Mouse (Mus musculus) frontal cortex, postnatal 14 days (tissue): ENCODE data around the gene Gm2001.
"Not testable (repeated sequence)": the region's sequence is repeated elsewhere in the genome, so short reads cannot be mapped to it uniquely, and the experiment has no call there.

Experiments
- DNase-seq, 2 experiments: peaks; one replicate each; pipeline ENCODE4 v3.0.0; 2022; ENCODE audit warnings: low spot score in 2 of 2

Gene Gm2001

DNA sequence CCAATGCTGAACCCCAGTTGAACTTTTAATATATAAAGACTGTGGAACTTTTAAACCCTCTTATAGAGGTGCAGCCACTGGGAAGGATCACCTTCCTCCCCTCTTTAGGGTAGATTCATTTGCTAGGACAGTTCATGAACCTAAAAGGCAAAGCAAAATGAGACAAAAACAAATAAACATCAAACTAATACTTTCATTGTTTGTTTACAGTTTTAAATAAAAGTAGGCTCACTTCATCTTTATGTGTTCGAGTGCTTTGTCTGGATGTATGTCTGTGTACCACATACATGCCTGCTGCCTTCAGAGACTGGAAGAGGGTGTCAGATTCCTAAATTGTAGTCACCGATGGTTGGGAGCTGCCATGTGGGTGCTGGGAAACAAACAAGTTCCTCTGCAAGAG is at the start of gene Gm2001:
Gm2001 (minus strand) TSS at position 101 of the 400 bp plus-strand sequence.
- not testable (repeated sequence) for DNase-seq

DNA sequence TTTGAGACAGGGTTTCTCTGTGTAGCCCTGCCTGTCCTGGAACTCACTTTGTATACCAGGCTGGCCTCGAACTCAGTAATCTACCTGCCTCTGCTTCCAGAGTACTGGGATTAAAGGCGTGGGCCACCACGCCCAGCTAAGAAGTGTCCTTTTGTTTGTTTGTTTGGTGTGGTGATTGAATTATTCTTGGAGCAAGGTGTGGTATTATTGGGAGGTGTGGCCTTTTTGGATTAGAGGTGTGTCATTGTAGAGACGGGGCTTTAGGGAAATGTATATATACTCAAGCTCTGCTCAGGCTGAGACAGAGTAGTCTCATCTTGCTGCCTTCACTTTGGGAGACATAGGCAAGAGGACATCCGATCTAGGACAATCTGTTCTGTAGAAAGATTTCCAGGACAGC is 31.6 kb upstream of the Gm2001 start, which contains the start of gene Gm2016:
Gm2016 (plus strand) TSS at position 301 of the 400 bp plus-strand sequence.
- not testable (repeated sequence) for DNase-seq

DNA sequence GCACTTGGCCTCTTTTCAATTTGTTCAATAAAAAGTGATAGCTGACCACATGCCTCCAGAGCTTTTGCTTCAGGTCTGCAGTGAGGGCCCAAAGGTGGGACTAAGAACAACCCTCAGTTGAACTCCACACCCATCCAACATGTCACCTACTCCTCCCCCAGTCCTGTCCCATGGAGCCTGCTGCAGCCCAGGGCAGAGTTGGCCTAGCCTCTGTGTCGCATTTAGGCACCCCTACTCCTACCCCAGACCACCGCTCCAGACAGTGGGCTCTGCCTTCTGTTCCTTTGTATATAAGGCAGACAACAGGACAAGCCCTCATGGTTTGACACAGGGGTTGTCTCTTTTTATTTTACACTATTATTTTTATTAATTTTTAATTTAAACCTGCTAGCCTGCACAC is 21.9 kb upstream of the Gm2001 start:
- not testable (repeated sequence) for DNase-seq

DNA sequence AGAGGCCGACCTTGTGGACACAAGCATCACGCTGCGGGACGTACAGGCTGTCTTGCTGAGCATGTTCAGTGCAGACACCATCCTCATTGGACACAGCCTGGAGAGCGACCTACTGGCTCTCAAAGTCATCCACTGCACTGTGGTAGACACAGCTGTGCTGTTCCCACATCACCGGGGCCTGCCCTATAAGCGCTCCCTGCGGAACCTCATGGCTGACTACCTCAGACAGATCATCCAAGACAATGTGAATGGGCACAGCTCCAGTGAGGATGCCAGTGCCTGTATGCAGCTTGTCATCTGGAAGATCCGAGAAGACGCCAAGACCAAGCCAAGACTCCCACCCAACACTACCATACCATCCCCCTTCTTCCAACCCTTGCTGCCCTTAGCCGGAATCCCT is 21.5 kb upstream of the Gm2001 start:
- not testable (repeated sequence) for DNase-seq

DNA sequence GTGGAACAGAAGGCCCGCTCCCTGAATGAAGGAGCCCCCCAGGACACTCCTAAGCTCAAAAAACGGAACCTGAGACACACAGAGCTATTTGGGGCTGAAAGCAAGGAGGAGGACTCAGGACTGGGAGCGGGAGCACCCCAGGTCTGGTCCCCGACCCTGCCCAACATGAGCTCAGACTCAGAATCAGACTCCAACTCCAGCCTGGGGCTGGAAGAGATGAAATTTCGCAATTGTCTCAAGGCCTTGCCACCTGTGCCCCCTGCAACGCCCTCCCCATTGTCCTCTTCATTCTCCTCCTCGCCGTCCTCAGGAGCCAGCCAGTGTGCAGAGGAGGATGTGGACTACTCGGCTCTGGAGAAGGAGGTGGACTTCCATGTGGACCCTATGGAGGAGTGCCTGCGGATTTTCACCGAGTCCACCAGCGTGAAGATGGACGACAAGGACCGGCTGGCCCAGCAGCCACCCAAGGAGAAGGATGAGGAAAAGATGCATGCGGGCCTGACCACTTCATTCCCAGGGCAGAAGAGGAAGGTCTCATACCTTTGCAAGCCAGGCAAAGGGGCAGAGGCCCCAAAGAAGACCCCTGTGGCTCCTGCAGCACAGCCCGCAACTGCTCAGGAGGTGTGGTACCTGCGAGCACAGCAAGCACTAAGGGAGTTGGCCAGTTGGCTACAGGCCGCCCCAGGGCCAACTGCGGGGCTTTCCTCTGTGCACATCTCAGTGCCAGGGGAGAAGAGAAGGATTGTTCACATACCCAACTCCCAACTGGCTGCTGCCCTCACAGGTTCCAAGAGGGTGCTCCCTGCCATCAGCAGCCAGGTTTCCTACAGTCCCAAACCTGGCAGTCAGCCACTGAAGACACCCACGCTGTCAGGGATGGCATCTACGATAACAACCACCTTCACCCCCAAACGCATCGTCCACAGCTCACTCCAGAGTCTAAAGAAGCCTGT is 19.9 kb upstream of the Gm2001 start:
- DNase-seq: not testable (repeated sequence)

GRCm38 (mm10) chr12:87856067-87856466 is 13.9 kb upstream of the Gm2001 start:
- not testable (repeated sequence) for DNase-seq

DNA sequence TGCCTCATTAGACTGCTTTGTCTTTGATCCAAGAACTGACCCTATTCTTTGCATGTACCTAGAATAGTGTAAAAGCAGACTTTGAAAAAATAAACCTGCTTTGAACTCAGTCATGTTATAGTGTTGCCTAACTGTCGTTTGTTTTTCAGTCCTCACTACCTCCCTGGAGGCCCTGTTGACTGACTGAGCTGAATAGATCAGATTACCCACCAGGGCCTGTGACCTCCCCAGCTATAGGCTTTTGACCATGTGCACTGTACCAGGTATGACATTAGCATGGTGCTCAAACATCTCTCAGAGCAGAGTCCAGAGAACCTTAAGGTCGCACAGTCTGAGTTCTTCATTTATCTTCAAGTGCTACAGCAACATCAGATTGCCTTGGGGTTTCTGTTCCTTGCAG is 8.5 kb upstream of the Gm2001 start:
- not testable (repeated sequence) for DNase-seq

DNA sequence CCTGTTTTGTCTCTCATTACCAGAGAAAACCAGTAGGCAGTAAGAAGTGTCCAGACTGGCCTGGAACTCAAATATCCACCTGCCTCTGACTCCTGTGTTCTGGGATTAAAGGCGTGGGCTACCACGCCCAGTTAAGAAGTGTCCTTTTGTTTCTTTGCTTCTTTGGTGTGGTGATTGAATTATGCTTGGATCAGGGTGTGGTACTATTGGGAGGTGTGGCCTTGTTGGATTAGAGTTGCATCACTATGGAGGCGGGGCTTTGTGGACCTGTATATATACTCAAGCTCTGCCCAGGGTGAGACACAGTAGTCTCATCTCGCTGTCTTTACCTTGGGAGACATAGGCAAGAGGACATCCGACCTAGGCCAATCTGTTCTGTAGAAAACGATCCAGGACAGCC is 25.9 kb downstream of the Gm2001 start, which contains the start of gene BB287469:
BB287469 (plus strand) TSS at position 301 of the 400 bp plus-strand sequence.
- not testable (repeated sequence) for DNase-seq

GRCm38 (mm10) chr12:87797971-87798370 is 44.2 kb downstream of the Gm2001 start:
- not testable (repeated sequence) for DNase-seq

- DNase-seq: not testable (repeated sequence)
Observed at GRCm38 (mm10) chr12:87795212-87795611, 46.9 kb downstream of the Gm2001 start, which contains the start of gene Gm21936. Gm21936 (plus strand) TSS chr12:87795512.
